Mouse (Mus musculus) embryonic facial prominence, embryonic 10.5 days (tissue): ENCODE measurements around the gene Smap1. TPM values are rescaled to one million over a fixed set of nuclear protein-coding genes. Genes with fewer than 3 reads are reported as not detected.

ENCODE experiments used
- DNase-seq: peaks from one replicate; pipeline ENCODE4 v3.0.0-alpha.2; 2017; ENCODE audit warnings: low spot score
- H3K27ac ChIP-seq: fragments of 300-500 bp; sonication (generic); replicated peaks from 2 replicates; pipeline ENCODE4 v1.5.1; 2016; ENCODE audit warnings: mild to moderate bottlenecking
- H3K27me3 ChIP-seq: fragments of 300-500 bp; sonication (generic); replicated peaks from 2 replicates; pipeline ENCODE4 v1.6.1; 2016; ENCODE audit warnings: low read depth, mild to moderate bottlenecking; ENCODE audit not compliant: poor library complexity, severe bottlenecking
- H3K36me3 ChIP-seq: fragments of 300-500 bp; sonication (generic); replicated peaks from 2 replicates; pipeline ENCODE4 v1.6.1; 2016; ENCODE audit warnings: mild to moderate bottlenecking, moderate library complexity
- H3K4me1 ChIP-seq: fragments of 300-500 bp; sonication (generic); 2 replicates; pipeline ENCODE4 v1.6.1; 2016
- H3K4me3 ChIP-seq: fragments of 300-500 bp; sonication (generic); 2 replicates; pipeline ENCODE4 v1.5.1; 2016; ENCODE audit warnings: mild to moderate bottlenecking, moderate library complexity
- H3K9me3 ChIP-seq: fragments of 300-500 bp; sonication (generic); 2 replicates; pipeline ENCODE4 v1.6.1; 2016; ENCODE audit warnings: mild to moderate bottlenecking
- WGBS: fragments of 180-500 bp; shearing (Covaris S2); methylation state at CpG from one replicate; pipeline ENCODE4 v1.1.7; 2016; 5-methylcytosine and 5-hydroxymethylcytosine counted together
- polyA plus RNA-seq: library from polyadenylated mRNA; unstranded; fragments of >200 nt; fragmentation: Nextera tagmentation; extraction: Ambion mirVana; gene quantifications from 2 replicates; pipeline ENCODE4 v1.2.1, GENCODE M21; 2016

The Smap1 gene
- polyA plus RNA-seq, 1 experiment from 2014 or later, result 39.8 TPM

DNA sequence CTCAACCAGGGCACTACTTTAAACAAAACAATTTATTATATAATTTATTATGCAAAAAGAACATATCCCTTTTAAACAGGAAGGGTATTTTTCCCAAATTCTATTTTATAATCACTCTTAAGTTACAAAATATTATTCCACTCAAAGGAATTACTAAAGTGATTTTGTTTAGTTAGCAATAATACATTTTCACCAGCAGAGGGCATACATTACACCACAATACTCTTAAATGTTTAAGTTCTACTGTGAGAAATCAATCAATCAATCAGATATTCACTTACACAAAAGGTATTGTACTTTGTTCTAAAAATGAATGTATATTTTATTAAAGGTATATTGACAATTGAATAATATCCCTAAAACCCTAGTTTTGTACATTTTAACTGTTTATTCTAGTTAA lies 16.0 kb downstream of the Smap1 start:
- no peaks in the 10 kb centered on the region for H3K27me3 ChIP-seq
- H3K27ac ChIP-seq, result no peak overlapping the region
- 0 out of 2 replicates have a peak, but pooled peaks cover 6% of the 10 kb centered on the region for H3K36me3 ChIP-seq
- no peaks in the 10 kb centered on the region for H3K9me3 ChIP-seq
- DNase-seq, result no peak
- H3K4me3 ChIP-seq, result no peak overlapping the region
- H3K4me1 ChIP-seq, result no peaks in the 10 kb centered on the region

DNA sequence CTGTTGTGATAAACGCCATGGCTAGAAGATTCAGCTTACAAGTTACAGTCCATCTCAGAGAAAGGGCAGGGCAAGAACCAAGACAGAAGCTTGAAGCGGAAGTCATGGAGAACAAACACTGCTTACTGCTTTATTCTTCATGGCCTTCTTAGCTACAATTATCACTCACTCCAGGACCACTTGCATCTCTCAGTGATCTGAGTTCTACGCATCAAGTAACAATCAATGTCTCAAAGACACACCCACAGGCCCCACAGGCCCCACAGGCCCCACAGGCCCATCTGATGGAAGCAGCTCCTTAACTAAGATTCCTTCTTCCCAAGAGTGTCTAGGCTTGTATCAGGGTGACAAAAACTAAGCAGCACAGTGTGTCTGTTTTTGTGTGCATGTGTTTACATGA lies 18.8 kb downstream of the Smap1 start:
- no peak for DNase-seq
- Histone ChIP-seq H3K9me3 (no peaks in the 10 kb centered on the region), H3K36me3 (no peaks in the 10 kb centered on the region), H3K4me1 (no peaks in the 10 kb centered on the region), H3K4me3 (no peak overlapping the region), H3K27me3 (no peaks in the 10 kb centered on the region), H3K27ac (no peak overlapping the region)
- WGBS, result 86% methylated on average over 3 of the region's 3 CpGs

DNA sequence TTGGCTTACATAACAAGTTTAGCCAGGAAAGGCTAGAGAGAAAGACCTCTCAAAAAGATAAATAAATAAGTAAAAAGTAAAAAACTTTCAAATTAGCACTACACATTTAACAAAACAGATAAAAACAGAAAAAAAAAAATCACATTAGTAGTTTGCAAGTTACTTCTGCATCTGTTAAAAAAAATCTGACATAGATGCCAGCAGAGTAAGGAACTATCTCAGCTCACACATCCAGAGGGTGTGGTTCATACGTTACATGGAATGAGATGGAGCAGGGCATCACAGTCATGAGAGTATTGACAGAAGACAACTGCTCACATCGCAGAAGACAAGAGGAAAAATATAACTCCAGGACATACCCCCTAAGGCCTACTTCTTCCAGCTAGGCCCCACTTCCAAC lies 19.4 kb downstream of the Smap1 start:
- WGBS, result 90% methylated on average over 2 of the region's 2 CpGs
- DNase-seq, result no peak
- no peaks in the 10 kb centered on the region for H3K27me3 ChIP-seq
- H3K4me1 ChIP-seq, result no peaks in the 10 kb centered on the region
- no peaks in the 10 kb centered on the region for H3K36me3 ChIP-seq
- no peaks in the 10 kb centered on the region for H3K9me3 ChIP-seq
- no peak overlapping the region for H3K27ac ChIP-seq
- no peak overlapping the region for H3K4me3 ChIP-seq

DNA sequence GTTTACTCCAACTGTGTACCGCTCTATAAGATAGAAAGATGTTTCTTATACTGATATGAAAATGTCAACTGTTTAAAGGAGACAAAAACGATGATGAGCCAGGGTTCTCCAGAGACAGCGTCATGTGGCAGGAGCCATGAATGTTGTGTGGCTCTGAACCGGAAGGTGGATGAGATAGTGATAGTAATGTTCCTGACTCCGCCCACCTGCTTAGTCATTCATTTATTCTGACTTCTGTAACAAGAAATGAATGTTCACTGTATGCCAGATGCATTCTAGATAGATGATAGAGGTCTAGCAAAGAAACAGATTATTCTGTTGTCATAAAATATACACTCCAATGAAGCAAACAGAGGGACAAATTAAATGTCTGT lies 22.5 kb downstream of the Smap1 start:
- no peaks in the 10 kb centered on the region for H3K9me3 ChIP-seq
- WGBS, result 94% methylated on average over 5 of the region's 5 CpGs
- DNase-seq, result no peak
- no peak overlapping the region for H3K27ac ChIP-seq
- H3K27me3 ChIP-seq, result no peaks in the 10 kb centered on the region
- no peaks in the 10 kb centered on the region for H3K4me1 ChIP-seq
- no peak overlapping the region for H3K4me3 ChIP-seq
- no peaks in the 10 kb centered on the region for H3K36me3 ChIP-seq

DNA sequence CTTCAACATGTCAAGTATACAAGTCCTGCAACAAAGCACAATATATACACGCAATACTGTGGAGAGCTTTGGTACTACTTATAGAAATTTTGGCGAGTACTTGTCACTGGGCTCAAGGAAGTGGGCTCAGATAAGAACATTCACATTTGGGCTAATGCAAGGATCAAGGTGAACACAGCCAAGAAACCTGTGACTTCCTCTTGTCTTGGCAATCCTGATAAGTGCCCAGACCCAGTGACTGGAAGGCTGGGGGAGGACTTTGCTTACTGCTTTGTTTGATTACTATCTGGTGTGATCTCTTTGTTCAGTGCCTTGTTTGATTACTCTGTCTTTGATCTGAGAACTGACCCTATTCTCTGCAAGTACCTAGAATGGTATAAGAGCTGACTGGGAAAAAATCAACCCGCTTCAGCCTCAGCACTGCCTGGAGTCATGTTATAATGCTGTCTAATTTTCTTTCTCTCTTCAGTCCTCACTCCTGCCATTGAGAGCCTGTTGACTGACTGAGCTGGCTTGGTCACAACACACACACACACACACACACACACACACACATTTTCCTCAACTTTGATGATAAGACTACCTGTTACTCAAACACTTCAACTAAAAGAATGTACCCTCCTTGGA lies 23.0 kb downstream of the Smap1 start:
- no peaks in the 10 kb centered on the region for H3K36me3 ChIP-seq
- H3K4me3 ChIP-seq, result no peak overlapping the region
- H3K9me3 ChIP-seq, result no peaks in the 10 kb centered on the region
- H3K4me1 ChIP-seq, result no peaks in the 10 kb centered on the region
- 88% methylated on average over 3 of the region's 3 CpGs for WGBS
- DNase-seq, result no peak
- H3K27me3 ChIP-seq, result no peaks in the 10 kb centered on the region
- H3K27ac ChIP-seq, result no peak overlapping the region

DNA sequence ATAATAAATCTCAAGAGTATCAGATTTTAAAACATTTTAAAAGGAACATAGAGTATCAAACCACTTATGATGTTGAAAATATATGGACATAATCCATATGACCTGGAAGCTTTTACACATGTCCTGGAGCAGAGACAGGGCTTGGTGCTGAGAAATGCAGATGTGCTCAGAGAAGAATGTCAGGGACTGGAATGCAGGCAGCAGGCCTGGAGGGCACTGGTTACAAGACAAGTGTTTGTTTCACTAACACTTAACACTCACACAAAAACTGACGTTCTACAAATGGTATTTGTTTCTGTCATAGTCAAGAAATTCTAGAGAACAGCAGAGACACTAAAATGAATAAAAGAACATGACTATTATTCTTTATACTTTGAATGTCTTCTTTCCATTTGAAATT lies 30.0 kb downstream of the Smap1 start:
- Histone ChIP-seq H3K27ac (no peak overlapping the region), H3K36me3 (no peaks in the 10 kb centered on the region), H3K9me3 (no peaks in the 10 kb centered on the region), H3K27me3 (no peaks in the 10 kb centered on the region), H3K4me3 (no peak overlapping the region), H3K4me1 (no peaks in the 10 kb centered on the region)
- 28% methylated on average over 1 of the region's 1 CpGs for WGBS
- DNase-seq, result peak; percentile 27

DNA sequence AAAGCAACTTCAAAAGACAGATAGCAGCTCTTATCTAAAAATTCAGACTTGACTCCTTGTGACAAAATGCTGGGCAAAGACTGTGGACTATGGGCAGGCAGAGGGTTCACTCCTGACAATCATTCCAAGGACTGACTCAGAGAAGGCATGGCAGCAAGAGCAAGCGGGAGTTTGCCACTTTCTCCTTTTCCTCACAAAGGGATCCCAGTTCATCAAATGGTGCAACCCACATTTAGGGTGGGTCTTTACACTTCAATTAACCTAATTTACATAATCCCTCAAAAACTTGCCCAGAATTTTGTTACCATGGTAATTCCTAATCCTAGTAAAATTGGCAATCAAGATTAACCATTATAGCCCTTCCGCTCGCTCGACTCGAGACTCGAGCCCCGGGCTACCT lies 37.2 kb downstream of the Smap1 start:
- WGBS, result 92% methylated on average over 7 of the region's 7 CpGs
- Histone ChIP-seq H3K4me1 (no peaks in the 10 kb centered on the region), H3K9me3 (no peaks in the 10 kb centered on the region), H3K4me3 (no peak overlapping the region), H3K27ac (no peak overlapping the region), H3K27me3 (no peaks in the 10 kb centered on the region), H3K36me3 (no peaks in the 10 kb centered on the region)
- no peak for DNase-seq

DNA sequence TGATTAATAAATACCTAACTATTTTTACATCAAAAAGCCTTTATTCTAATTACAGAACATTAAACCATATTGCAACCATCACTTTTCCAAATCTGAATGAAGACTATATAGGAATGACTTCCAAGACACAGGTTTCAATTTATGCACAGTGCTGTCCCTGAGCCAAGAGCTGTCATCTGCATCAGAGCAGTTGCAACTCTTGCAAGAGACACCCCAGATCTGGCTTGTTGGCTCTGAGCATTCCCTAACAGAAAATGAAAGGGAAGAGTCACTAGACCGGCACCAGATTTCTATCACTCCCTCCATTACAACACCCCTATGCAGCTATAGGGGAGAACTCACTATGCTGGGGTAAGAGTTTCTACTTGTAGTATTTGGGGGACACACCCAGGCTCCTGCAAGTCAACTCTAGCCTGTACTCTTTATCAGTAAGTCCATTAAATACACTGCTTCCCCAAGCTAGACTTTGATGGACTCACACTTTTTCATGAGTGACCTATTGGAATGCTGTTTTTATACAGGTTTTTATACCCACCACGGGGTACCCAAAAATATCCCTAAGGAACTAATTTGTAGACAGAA lies 37.9 kb downstream of the Smap1 start:
- WGBS, result 89% methylated on average over 2 of the region's 2 CpGs
- Histone ChIP-seq H3K4me1 (no peaks in the 10 kb centered on the region), H3K9me3 (no peaks in the 10 kb centered on the region), H3K27me3 (no peaks in the 10 kb centered on the region), H3K36me3 (no peaks in the 10 kb centered on the region), H3K27ac (no peak overlapping the region), H3K4me3 (no peak overlapping the region)
- no peak for DNase-seq

DNA sequence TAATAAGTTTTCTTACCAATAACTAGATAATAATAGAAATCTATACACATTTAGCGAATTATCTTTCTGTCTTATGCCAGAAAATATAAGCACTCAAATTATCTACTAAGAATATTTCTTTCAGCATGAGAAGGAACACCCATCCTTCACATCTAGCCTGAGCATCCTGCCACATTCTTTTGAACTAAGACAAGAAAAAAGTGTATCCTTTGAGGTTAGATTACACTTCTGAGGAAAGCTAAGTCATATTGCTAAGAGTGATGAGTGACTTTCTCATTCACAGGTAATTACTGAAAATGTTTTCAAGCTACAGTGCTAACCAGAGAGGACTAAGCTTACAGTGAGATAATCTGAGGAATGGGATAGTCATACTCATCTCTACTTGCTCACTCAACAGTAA lies 39.4 kb downstream of the Smap1 start:
- no peak overlapping the region for H3K4me3 ChIP-seq
- no peaks in the 10 kb centered on the region for H3K4me1 ChIP-seq
- WGBS, result 96% methylated on average over 1 of the region's 1 CpGs
- H3K9me3 ChIP-seq, result no peaks in the 10 kb centered on the region
- DNase-seq, result no peak
- no peaks in the 10 kb centered on the region for H3K27me3 ChIP-seq
- H3K27ac ChIP-seq, result no peak overlapping the region
- H3K36me3 ChIP-seq, result no peaks in the 10 kb centered on the region

DNA sequence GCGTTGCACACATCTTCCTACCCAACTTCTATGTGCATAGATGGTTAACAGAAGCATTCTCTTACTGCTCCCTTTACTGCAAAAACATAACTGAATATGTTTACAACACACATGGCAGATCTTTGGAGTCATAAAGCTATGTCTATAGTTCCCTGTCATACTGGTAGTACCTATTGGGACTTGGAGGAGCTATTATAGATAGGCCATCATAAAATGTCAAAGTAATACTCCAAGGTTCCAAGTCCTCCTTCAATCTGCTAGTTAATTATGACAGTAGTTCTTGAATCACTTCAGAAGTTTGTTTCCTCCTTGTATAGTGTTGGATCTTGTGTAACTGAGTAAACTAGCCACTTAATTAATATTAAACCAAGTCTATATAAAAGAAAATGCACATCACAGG lies 49.9 kb downstream of the Smap1 start:
- DNase-seq, result no peak
- WGBS, result 94% methylated on average over 1 of the region's 1 CpGs
- Histone ChIP-seq H3K4me1 (no peaks in the 10 kb centered on the region), H3K36me3 (peaks cover 25% of the 10 kb centered on the region), H3K27ac (no peak overlapping the region), H3K4me3 (no peak overlapping the region), H3K9me3 (no peaks in the 10 kb centered on the region), H3K27me3 (no peaks in the 10 kb centered on the region)

DNA sequence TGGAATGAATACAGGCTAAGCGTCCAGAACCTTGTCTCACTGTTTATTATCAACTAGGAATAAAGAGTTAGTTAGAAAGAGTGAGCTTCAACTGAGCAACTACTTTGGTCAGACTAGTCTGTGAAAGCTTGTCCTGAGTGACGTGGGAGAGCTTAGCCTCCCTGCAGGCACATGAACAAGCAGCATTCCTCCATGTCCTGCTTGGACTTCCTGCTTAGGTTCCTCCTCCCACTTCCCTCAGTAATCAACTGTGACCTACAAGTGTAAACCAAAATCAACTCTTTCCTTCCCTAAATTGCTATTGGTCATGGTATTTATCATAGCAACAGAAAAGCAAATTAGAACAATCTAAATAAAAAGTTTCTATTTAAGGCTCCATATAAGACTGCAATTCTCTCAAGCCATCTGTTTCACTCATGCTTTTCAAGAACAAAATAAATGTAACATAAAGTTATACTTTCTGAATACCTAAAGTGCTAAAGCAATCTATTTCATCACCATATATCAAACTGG lies 54.7 kb downstream of the Smap1 start:
- Histone ChIP-seq H3K4me1 (no peaks in the 10 kb centered on the region), H3K36me3 (peaks cover 11% of the 10 kb centered on the region), H3K4me3 (no peak overlapping the region), H3K27me3 (no peaks in the 10 kb centered on the region), H3K9me3 (no peaks in the 10 kb centered on the region), H3K27ac (no peak overlapping the region)
- WGBS, result 76% methylated on average over 2 of the region's 2 CpGs
- no peak for DNase-seq

DNA sequence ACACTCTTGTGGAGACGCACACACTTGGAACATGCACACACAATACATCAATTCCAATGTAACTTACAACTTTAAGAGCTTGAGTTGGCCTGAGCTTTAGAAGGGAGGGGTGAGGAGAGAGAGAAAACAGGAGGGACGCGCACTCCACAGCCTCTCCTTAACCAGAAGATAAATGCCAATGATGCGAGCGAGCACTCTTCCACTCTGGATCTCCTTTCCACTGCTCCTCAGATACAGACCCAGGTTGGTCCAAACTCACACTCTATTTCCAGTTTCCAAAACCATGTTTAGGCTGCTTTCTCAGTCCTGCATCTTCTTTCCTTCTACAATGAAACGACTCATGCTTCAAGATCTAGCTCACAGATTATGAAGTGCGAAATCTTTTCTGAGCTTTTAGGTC lies 56.6 kb downstream of the Smap1 start:
- WGBS, result 95% methylated on average over 7 of the region's 7 CpGs
- no peak overlapping the region for H3K27ac ChIP-seq

DNA sequence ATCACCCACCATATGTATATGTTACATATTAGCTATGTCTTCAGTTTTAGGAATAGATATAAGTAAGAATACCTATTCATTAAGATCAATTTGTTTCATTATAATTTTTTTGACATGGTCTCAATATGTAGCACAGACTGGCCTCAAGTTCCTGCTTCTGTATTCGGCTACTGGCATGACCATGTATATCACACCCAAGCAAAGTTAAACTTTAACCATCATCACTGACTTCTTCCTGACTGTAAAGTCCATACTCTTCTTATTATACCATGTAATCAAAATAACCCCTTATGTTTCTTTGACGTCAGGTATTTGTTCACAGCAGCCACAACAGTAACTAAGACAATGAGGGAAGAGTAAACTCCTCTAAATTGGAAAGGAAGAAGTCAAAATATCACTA lies 61.2 kb downstream of the Smap1 start:
- no peak overlapping the region for H3K27ac ChIP-seq
- H3K4me1 ChIP-seq, result no peaks in the 10 kb centered on the region
- no peak for DNase-seq
- no peaks in the 10 kb centered on the region for H3K27me3 ChIP-seq
- WGBS, result 89% methylated on average over 2 of the region's 2 CpGs
- peaks cover 28% of the 10 kb centered on the region for H3K36me3 ChIP-seq
- no peaks in the 10 kb centered on the region for H3K9me3 ChIP-seq
- H3K4me3 ChIP-seq, result no peak overlapping the region

More for the DNA sequence above, 56.6 kb downstream of the Smap1 start:
- Histone ChIP-seq H3K27me3 (no peaks in the 10 kb centered on the region), H3K9me3 (no peaks in the 10 kb centered on the region), H3K4me3 (no peak overlapping the region), H3K4me1 (no peaks in the 10 kb centered on the region), H3K36me3 (peaks cover 8% of the 10 kb centered on the region; the same call in 1 of the 2 replicates)
- DNase-seq, result no peak
